Mouse (Mus musculus) right cerebral cortex, postnatal 25 days (tissue): ENCODE data around the gene Mrpl44.

Source experiments
- DNase-seq: peaks from one replicate; pipeline ENCODE4 v3.0.0; 2022

Gene Mrpl44

GRCm38 (mm10) chr1:79775927-79776458, at the start of gene Mrpl44, which contains the start of gene Wdfy1:
Gene Mrpl44, plus strand, starts transcription at chr1:79776018.
Gene Wdfy1, minus strand, starts transcription at chr1:79776143.
- peak; percentile 96 for DNase-seq

GRCm38 (mm10) chr1:79734794-79735193, 41.0 kb upstream of the Mrpl44 start:
- no peak for DNase-seq

GRCm38 (mm10) chr1:79736408-79736807, 39.4 kb upstream of the Mrpl44 start:
- no peak for DNase-seq

- no peak for DNase-seq
Measured at GRCm38 (mm10) chr1:79739726-79740125, 36.1 kb upstream of the Mrpl44 start.

- no peak for DNase-seq
Measured at GRCm38 (mm10) chr1:79741002-79741401, 34.8 kb upstream of the Mrpl44 start.

GRCm38 (mm10) chr1:79742949-79743348, 32.9 kb upstream of the Mrpl44 start:
- no peak for DNase-seq

GRCm38 (mm10) chr1:79743385-79743784, 32.4 kb upstream of the Mrpl44 start:
- no peak for DNase-seq

- DNase-seq: no peak
Measured at GRCm38 (mm10) chr1:79746056-79746455, 29.8 kb upstream of the Mrpl44 start.

GRCm38 (mm10) chr1:79751186-79751585, 24.6 kb upstream of the Mrpl44 start:
- DNase-seq: no peak

GRCm38 (mm10) chr1:79752015-79752695, 23.7 kb upstream of the Mrpl44 start:
- DNase-seq: no peak

GRCm38 (mm10) chr1:79752714-79753340, 23.0 kb upstream of the Mrpl44 start:
- DNase-seq: no peak

- DNase-seq: no peak
Measured at GRCm38 (mm10) chr1:79753456-79753855, 22.4 kb upstream of the Mrpl44 start.

- no peak for DNase-seq
Measured at GRCm38 (mm10) chr1:79754936-79755335, 20.9 kb upstream of the Mrpl44 start.

GRCm38 (mm10) chr1:79755376-79755775, 20.4 kb upstream of the Mrpl44 start:
- no peak for DNase-seq

- DNase-seq: no peak
Measured at GRCm38 (mm10) chr1:79756417-79756816, 19.4 kb upstream of the Mrpl44 start.

- DNase-seq: no peak
Measured at GRCm38 (mm10) chr1:79757161-79757560, 18.7 kb upstream of the Mrpl44 start.

- no peak for DNase-seq
Measured at GRCm38 (mm10) chr1:79757597-79757996, 18.2 kb upstream of the Mrpl44 start.

GRCm38 (mm10) chr1:79759006-79759405, 16.8 kb upstream of the Mrpl44 start:
- no peak for DNase-seq

GRCm38 (mm10) chr1:79759436-79759972, 16.3 kb upstream of the Mrpl44 start:
- DNase-seq: no peak

- no peak for DNase-seq
Measured at GRCm38 (mm10) chr1:79760656-79761055, 15.2 kb upstream of the Mrpl44 start.

GRCm38 (mm10) chr1:79761106-79761916, 14.5 kb upstream of the Mrpl44 start:
- peak; percentile 87 for DNase-seq

- no peak for DNase-seq
Measured at GRCm38 (mm10) chr1:79761917-79762271, 13.9 kb upstream of the Mrpl44 start.
